Mouse (Mus musculus) kidney, adult 2 months (tissue): ENCODE measurements at regions not wholly inside any gene's neighbourhood (a gene's known extent, or its start where the extent isn't known, plus 50 kb on each side); places are given as distances from the start of the nearest gene placed in this dataset.

Source experiments
- DNase-seq: peaks from one replicate; pipeline ENCODE4 v3.0.0; 2021
- H3K27ac ChIP-seq: fragments of 200-500 bp; 2 replicates; pipeline ENCODE4 v1.5.1; 2012; ENCODE audit warnings: low read depth, low read length, control low read depth, inconsistent platforms; ENCODE audit not compliant: insufficient read depth
- H3K27me3 ChIP-seq: fragments of 200-500 bp; replicated peaks from 2 replicates; pipeline ENCODE4 v1.6.1; 2012; ENCODE audit warnings: mild to moderate bottlenecking, moderate library complexity, low read length, inconsistent platforms; ENCODE audit not compliant: control insufficient read depth, insufficient read depth
- H3K36me3 ChIP-seq: fragments of 200-500 bp; 2 replicates; pipeline ENCODE4 v1.6.1; 2012; ENCODE audit warnings: mild to moderate bottlenecking, moderate library complexity, low read length, inconsistent platforms; ENCODE audit not compliant: control insufficient read depth, insufficient read depth
- H3K4me1 ChIP-seq: fragments of 200-500 bp; 2 replicates; pipeline ENCODE4 v1.6.1; 2011; ENCODE audit warnings: low read length; ENCODE audit not compliant: control insufficient read depth, insufficient read depth
- H3K4me3 ChIP-seq: fragments of 200-500 bp; 2 replicates; pipeline ENCODE4 v1.5.1; 2011; ENCODE audit warnings: mild to moderate bottlenecking, low read depth, low read length, control low read depth; ENCODE audit not compliant: insufficient read depth
- CTCF ChIP-seq: fragments of 200-500 bp; conservative IDR thresholded peaks from 2 replicates; pipeline ENCODE4 v1.5.1; 2011; ENCODE audit warnings: low read depth, mild to moderate bottlenecking, control low read depth, low read length, moderate library complexity, mixed read lengths; ENCODE audit not compliant: insufficient read depth, insufficient read length
- POLR2A ChIP-seq: fragments of 200-500 bp; IDR thresholded peaks from one replicate; pipeline ENCODE4 v1.6.1; 2011; ENCODE audit warnings: low read depth, low read length, control low read depth
- WGBS: fragments of 180-500 bp; shearing (Covaris S2); methylation state at CpG from one replicate; pipeline ENCODE4 v1.1.7; 2018; 5-methylcytosine and 5-hydroxymethylcytosine counted together

DNA sequence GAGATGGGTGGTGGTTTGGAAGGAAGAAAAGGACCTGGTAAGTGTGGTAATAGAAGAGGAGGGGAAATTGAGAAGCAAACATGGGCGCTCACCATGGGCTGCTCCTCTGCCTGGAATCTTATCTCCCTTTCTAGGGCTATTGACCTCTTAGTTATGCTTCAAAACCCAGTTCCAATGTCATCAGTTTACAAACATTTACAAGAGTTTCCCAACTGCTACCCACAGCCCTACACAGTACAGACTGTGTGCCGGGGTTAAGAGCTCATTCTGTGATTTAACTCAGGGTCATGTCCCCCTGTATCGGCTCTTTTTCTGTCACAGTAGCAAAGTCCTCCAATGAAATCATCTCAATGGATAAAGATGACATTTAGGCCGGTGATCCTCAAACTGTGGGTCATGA, 144.0 kb upstream of the Srrm4 start:
- Histone ChIP-seq H3K4me1 (no peaks in the 10 kb centered on the region), H3K4me3 (no peak overlapping the region), H3K27me3 (no peaks in the 10 kb centered on the region), H3K36me3 (no peaks in the 10 kb centered on the region), H3K27ac (no peak overlapping the region)
- WGBS, result 76% methylated on average over 4 of the region's 4 CpGs
- no peak for DNase-seq
- TF ChIP-seq CTCF (no peak), POLR2A (no peak)

GRCm38 (mm10) chr5:116731509-116731908, 139.9 kb upstream of the Srrm4 start:
- DNase-seq, result no peak
- H3K4me3 ChIP-seq, result no peak overlapping the region
- WGBS, result 87% methylated on average over 3 of the region's 3 CpGs
- H3K4me1 ChIP-seq, result no peaks in the 10 kb centered on the region
- no peaks in the 10 kb centered on the region for H3K36me3 ChIP-seq
- no peak for TF ChIP-seq CTCF
- TF ChIP-seq POLR2A, result no peak
- H3K27ac ChIP-seq, result no peak overlapping the region
- H3K27me3 ChIP-seq, result no peaks in the 10 kb centered on the region

DNA sequence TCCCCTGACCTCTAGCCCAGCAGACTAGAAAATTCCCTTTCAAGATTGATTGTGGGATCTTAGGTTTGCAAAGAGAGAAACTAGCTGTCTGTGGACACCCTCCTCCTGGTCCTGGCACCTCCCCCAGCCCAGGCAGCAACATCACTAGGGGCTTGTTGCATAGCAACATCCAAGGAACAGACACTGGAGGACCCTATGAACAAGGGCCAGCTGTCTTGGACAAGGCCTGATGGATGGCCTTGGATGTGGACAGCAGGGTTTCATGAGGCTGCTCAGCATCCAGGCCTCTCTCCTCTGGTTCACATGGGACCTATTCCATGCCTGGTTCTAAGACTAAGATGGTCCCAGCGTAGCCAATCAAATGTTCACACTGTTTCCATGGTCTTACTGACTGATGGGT, 127.6 kb upstream of the Srrm4 start:
- TF ChIP-seq POLR2A (no peak), CTCF (no peak)
- H3K4me1 ChIP-seq, result no peaks in the 10 kb centered on the region
- H3K27ac ChIP-seq, result no peak overlapping the region
- H3K27me3 ChIP-seq, result no peaks in the 10 kb centered on the region
- 71% methylated on average over 1 of the region's 1 CpGs for WGBS
- no peak for DNase-seq
- no peaks in the 10 kb centered on the region for H3K36me3 ChIP-seq
- no peak overlapping the region for H3K4me3 ChIP-seq

GRCm38 (mm10) chr5:116714256-116714655, 122.6 kb upstream of the Srrm4 start:
- TF ChIP-seq POLR2A, result no peak
- no peak for TF ChIP-seq CTCF
- 33% methylated on average over 7 of the region's 7 CpGs for WGBS
- Histone ChIP-seq H3K27ac (no peak overlapping the region), H3K36me3 (no peaks in the 10 kb centered on the region), H3K4me1 (no peaks in the 10 kb centered on the region), H3K27me3 (no peaks in the 10 kb centered on the region), H3K4me3 (no peak overlapping the region)
- peak; percentile 7 for DNase-seq

- no peaks in the 10 kb centered on the region for H3K27me3 ChIP-seq
- no peak for DNase-seq
- H3K27ac ChIP-seq, result no peak overlapping the region
- H3K36me3 ChIP-seq, result no peaks in the 10 kb centered on the region
- TF ChIP-seq POLR2A (no peak), CTCF (no peak)
- 87% methylated on average over 3 of the region's 3 CpGs for WGBS
- H3K4me3 ChIP-seq, result no peak overlapping the region
- H3K4me1 ChIP-seq, result no peaks in the 10 kb centered on the region
Observed at GRCm38 (mm10) chr5:116712056-116712455, 120.4 kb upstream of the Srrm4 start.

GRCm38 (mm10) chr5:116708505-116708904, 116.9 kb upstream of the Srrm4 start:
- Histone ChIP-seq H3K4me1 (no peaks in the 10 kb centered on the region), H3K27me3 (no peaks in the 10 kb centered on the region), H3K4me3 (no peak overlapping the region), H3K36me3 (no peaks in the 10 kb centered on the region), H3K27ac (no peak overlapping the region)
- 25% methylated on average over 6 of the region's 6 CpGs for WGBS
- no peak for DNase-seq
- TF ChIP-seq CTCF (no peak), POLR2A (no peak)

DNA sequence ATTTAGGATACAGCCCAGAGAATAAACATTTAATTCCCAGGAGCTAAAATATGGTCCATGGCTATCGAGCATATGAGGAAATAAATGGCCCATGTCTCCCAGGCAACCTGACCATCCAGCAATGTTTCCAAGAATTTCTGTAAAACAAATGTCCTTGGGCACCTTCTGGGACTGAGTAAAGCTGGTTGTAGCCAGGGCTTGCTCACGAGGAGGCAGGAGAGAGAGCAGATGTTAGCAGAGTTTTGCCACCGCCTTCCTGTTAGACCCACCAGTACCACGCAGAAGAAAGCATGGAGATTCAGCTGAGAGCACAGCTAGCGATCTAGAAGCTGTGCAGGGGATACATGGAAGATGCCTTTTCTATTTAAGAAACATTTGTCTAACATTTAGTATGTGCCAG, 70.8 kb upstream of the Srrm4 start:
- no peak for DNase-seq

GRCm38 (mm10) chr5:116661851-116662250, 70.2 kb upstream of the Srrm4 start:
- Histone ChIP-seq H3K4me3 (no peak overlapping the region), H3K27me3 (no peaks in the 10 kb centered on the region), H3K27ac (no peak overlapping the region), H3K36me3 (no peaks in the 10 kb centered on the region), H3K4me1 (no peaks in the 10 kb centered on the region)
- DNase-seq, result no peak
- WGBS, result 63% methylated on average over 2 of the region's 2 CpGs
- TF ChIP-seq CTCF, result no peak
- TF ChIP-seq POLR2A, result no peak

More for the DNA sequence above, 70.8 kb upstream of the Srrm4 start:
- Histone ChIP-seq H3K4me3 (no peak overlapping the region), H3K36me3 (no peaks in the 10 kb centered on the region), H3K4me1 (no peaks in the 10 kb centered on the region), H3K27me3 (no peaks in the 10 kb centered on the region), H3K27ac (no peak overlapping the region)
- WGBS, result 64% methylated on average over 5 of the region's 5 CpGs
- TF ChIP-seq POLR2A (no peak), CTCF (no peak)
